Mouse (Mus musculus): ENCODE data around the gene Mpig6b.
A peak's percentile ranks its signal among the peaks of the same experiment; 100 is the strongest.

The Mpig6b gene

GRCm38 (mm10) chr17:35058911-35059892, 6.8 kb downstream of the Mpig6b start, which contains the start of gene Ddah2:
Gene Ddah2, plus strand, starts transcription at chr17:35059035.
- peak; percentile 90 to 92 for DNase-seq

GRCm38 (mm10) chr17:35058316-35058715, 7.7 kb downstream of the Mpig6b start:
- peak in 1 of 2 experiments; percentile 32 for DNase-seq

- no peak for DNase-seq
Measured at GRCm38 (mm10) chr17:35057090-35057489, 8.9 kb downstream of the Mpig6b start.

- DNase-seq, result no peak
Measured at GRCm38 (mm10) chr17:35055691-35056495, 10.1 kb downstream of the Mpig6b start.

- DNase-seq, result no peak
Measured at GRCm38 (mm10) chr17:35052271-35052798, 13.6 kb downstream of the Mpig6b start.

GRCm38 (mm10) chr17:35051156-35052086, 14.6 kb downstream of the Mpig6b start:
- peak; percentile 67 to 82 for DNase-seq

- DNase-seq, result peak; percentile 85 to 86
Measured at GRCm38 (mm10) chr17:35050126-35050750, 15.7 kb downstream of the Mpig6b start.

- peak; percentile 67 to 78 for DNase-seq
Measured at GRCm38 (mm10) chr17:35049561-35050016, 16.4 kb downstream of the Mpig6b start, which contains the start of gene Clic1. Gene Clic1, plus strand, starts transcription at chr17:35049966.

GRCm38 (mm10) chr17:35048932-35049440, 17.0 kb downstream of the Mpig6b start:
- DNase-seq, result no peak

GRCm38 (mm10) chr17:35048149-35048931, 17.6 kb downstream of the Mpig6b start:
- DNase-seq, result peak; percentile 30 to 55

- no peak for DNase-seq
Measured at GRCm38 (mm10) chr17:35047688-35048087, 18.3 kb downstream of the Mpig6b start.

- DNase-seq, result peak; percentile 97 to 98
Measured at GRCm38 (mm10) chr17:35046681-35047455, 19.1 kb downstream of the Mpig6b start, which contains the start of gene Msh5. Gene Msh5, minus strand, starts transcription at chr17:35046745.

- no peak for DNase-seq
Measured at GRCm38 (mm10) chr17:35045807-35046680, 19.9 kb downstream of the Mpig6b start.

- DNase-seq, result no peak
Measured at GRCm38 (mm10) chr17:35044904-35045806, 20.8 kb downstream of the Mpig6b start.

GRCm38 (mm10) chr17:35043794-35044193, 22.2 kb downstream of the Mpig6b start:
- no peak for DNase-seq

GRCm38 (mm10) chr17:35039121-35039873, 26.7 kb downstream of the Mpig6b start:
- no peak for DNase-seq
